Mouse (Mus musculus) intestine, embryonic 16.5 days (tissue): ENCODE measurements around the gene Net1. TPM values are rescaled to one million over a fixed set of nuclear protein-coding genes. Genes with fewer than 3 reads are reported as not detected.
"Not testable (repeated sequence)": the region's sequence is repeated elsewhere in the genome, so short reads cannot be mapped to it uniquely, and the experiment has no call there.

Source experiments
- ATAC-seq: fragments of 200-750 bp; cut with Nextera tagmentation; 2 replicates; pipeline ENCODE4 v1.8.0; 2017; ENCODE audit warnings: moderate TSS enrichment, moderate library complexity
- H3K27ac ChIP-seq: fragments of 300-500 bp; sonication (generic); 2 replicates; pipeline ENCODE4 v1.5.1; 2014; ENCODE audit warnings: mild to moderate bottlenecking, low read length
- H3K27me3 ChIP-seq: fragments of 300-500 bp; sonication (generic); replicated peaks from 2 replicates; pipeline ENCODE4 v1.6.1; 2014; ENCODE audit warnings: low read length, control low read depth, mixed read lengths; ENCODE audit not compliant: control insufficient read depth, insufficient read depth
- H3K36me3 ChIP-seq: fragments of 300-500 bp; sonication (generic); 2 replicates; pipeline ENCODE4 v1.6.1; 2014; ENCODE audit warnings: low read length, control low read depth; ENCODE audit not compliant: control insufficient read depth, insufficient read depth
- H3K4me1 ChIP-seq: fragments of 300-500 bp; sonication (generic); 2 replicates; pipeline ENCODE4 v1.6.1; 2014; ENCODE audit warnings: low read length, control low read depth, mixed read lengths; ENCODE audit not compliant: control insufficient read depth, insufficient read depth
- H3K4me2 ChIP-seq: fragments of 300-500 bp; sonication (generic); 2 replicates; pipeline ENCODE4 v1.6.1; 2014; ENCODE audit warnings: low read depth, low read length, control low read depth
- H3K4me3 ChIP-seq: fragments of 300-500 bp; sonication (generic); 2 replicates; pipeline ENCODE4 v1.5.1; 2014; ENCODE audit warnings: mild to moderate bottlenecking, low read length
- H3K9ac ChIP-seq: fragments of 300-500 bp; sonication (generic); 2 replicates; pipeline ENCODE4 v1.6.1; 2014; ENCODE audit warnings: low read depth, low read length
- H3K9me3 ChIP-seq: fragments of 300-500 bp; sonication (generic); 2 replicates; pipeline ENCODE4 v1.6.1; 2016; ENCODE audit warnings: low read length, control low read depth; ENCODE audit not compliant: control insufficient read depth
- WGBS: fragments of 180-500 bp; shearing (Covaris S2); extraction: QIAGEN DNeasy Blood & Tissue Kit; methylation state at CpG from one replicate; pipeline ENCODE4 v1.1.7; 2014; 5-methylcytosine and 5-hydroxymethylcytosine counted together
- polyA plus RNA-seq: library from polyadenylated mRNA; unstranded; fragments of >200 nt; fragmentation: Nextera tagmentation; extraction: Ambion mirVana; gene quantifications from 2 replicates; pipeline ENCODE4 v1.2.1, GENCODE M21; 2015

The Net1 gene
- polyA plus RNA-seq, 1 experiment from 2014 or later, result 146 TPM

DNA sequence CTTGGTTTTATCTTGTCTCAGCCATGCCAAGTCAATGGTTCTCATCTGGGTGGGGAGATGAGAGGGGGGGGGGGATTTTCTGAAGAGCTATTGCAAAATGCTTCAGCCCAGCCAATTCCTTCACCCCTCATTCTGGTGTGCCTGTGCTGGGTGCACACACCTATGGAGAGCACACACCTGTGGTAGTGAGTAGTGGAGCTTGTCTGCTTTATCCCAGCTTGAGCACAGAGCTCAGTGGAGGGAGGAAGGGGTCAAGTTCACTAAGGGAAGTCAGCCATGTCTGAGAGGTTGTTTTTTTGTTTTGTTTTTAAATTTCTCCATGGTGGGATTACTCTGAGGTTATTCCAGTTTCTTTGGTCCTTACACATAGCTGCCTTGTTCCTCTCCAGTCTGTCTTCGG, 61.8 kb downstream of the Net1 start:
- Histone ChIP-seq H3K4me2 (no peak overlapping the region), H3K27me3 (no peaks in the 10 kb centered on the region), H3K27ac (no peak overlapping the region), H3K9ac (no peak overlapping the region), H3K4me3 (no peak overlapping the region), H3K36me3 (no peaks in the 10 kb centered on the region), H3K9me3 (no peaks in the 10 kb centered on the region), H3K4me1 (no peaks in the 10 kb centered on the region)
- WGBS, result 71% methylated on average over 1 of the region's 1 CpGs
- no peak for ATAC-seq

DNA sequence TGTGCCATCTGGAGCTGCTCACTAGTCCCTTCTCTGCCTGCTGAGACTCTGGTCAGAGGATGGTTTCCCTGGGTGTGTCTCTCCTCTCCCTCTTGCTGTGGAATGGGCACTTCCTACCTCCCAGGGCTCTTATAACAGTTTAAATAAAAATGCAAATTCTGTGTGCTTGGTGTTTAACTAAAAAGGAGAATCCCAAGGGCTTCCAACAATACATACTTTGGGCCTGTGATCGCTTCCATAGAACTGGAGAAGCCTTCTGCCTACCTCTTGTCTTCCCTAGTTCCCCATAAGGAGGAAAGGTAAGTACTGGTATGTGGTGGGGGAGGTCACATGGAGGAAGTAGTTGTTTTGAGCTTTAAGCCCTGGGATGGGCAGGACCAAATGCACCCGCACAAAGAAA, 63.2 kb downstream of the Net1 start:
- no peaks in the 10 kb centered on the region for H3K36me3 ChIP-seq
- no peaks in the 10 kb centered on the region for H3K9me3 ChIP-seq
- ATAC-seq, result no peak
- H3K27me3 ChIP-seq, result no peaks in the 10 kb centered on the region
- no peak overlapping the region for H3K4me2 ChIP-seq
- 86% methylated on average over 2 of the region's 2 CpGs for WGBS
- no peak overlapping the region for H3K9ac ChIP-seq
- no peak overlapping the region for H3K4me3 ChIP-seq
- no peaks in the 10 kb centered on the region for H3K4me1 ChIP-seq
- H3K27ac ChIP-seq, result no peak overlapping the region

DNA sequence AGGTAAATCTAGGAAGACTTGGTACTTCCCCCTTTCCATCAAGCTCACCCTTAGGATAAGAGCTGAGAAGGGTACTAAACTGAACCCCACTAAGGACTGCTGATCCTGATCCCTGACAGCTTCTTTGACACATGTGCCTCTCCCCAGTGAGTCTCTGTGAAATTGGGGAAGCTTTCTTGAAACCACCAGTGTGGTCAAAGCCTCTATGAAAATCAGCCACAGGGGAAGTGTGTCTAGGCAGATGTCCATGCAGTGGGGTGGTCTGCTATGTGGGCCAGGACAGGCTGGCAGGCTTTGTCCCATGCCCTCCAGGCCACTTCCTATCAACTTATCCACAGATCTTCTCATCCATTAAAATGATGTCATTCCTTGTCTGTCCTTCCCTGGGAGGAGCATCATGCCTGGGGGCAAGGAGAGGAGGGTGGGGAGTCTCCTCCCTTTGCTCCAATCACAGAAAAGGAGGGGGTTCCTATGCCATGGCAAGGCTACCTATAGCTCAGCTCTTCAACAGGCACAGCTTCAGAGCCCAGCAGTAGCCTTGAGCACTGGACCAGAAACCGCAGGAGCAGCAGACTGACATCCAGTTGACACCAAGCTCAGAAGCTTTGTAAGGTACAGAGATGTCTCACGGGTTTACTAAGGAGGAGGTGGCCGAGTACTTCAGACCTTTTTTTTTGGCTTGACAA, 64.2 kb downstream of the Net1 start, which contains the start of gene Calm5:
Gene Calm5 (plus strand): TSS at position 526 of the 686 bp plus-strand sequence.
- not testable (repeated sequence) for H3K36me3 ChIP-seq, H3K4me2 ChIP-seq, ATAC-seq, H3K27ac ChIP-seq, H3K4me3 ChIP-seq, H3K9ac ChIP-seq, H3K4me1 ChIP-seq, H3K9me3 ChIP-seq, H3K27me3 ChIP-seq
- WGBS, result 78% methylated on average over 3 of the region's 3 CpGs

DNA sequence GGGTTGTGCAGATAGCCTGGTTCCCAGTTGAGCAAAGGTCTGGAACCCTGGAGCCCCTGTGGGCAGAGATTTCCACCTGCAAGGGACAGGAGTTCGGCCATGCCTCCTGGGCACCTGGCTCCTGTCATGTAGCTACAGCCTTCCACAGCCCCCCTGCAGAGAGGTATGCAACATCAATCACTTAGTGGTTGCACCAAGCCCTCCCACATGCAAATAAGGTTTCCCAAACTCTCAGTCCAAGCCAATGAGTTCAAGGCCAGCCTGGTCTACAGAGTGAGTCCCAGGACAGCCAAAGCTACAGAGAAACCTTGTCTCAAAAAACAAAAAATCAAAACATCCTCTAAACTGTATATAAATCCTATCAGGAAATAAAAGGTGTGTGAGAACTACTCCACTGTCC, 67.7 kb downstream of the Net1 start:
- H3K27me3 ChIP-seq, result no peaks in the 10 kb centered on the region
- H3K36me3 ChIP-seq, result no peaks in the 10 kb centered on the region
- H3K4me3 ChIP-seq, result no peak overlapping the region
- ATAC-seq, result no peak
- H3K4me2 ChIP-seq, result no peak overlapping the region
- WGBS, result 70% methylated on average over 1 of the region's 1 CpGs
- no peak overlapping the region for H3K9ac ChIP-seq
- no peaks in the 10 kb centered on the region for H3K9me3 ChIP-seq
- H3K4me1 ChIP-seq, result no peaks in the 10 kb centered on the region
- H3K27ac ChIP-seq, result no peak overlapping the region

DNA sequence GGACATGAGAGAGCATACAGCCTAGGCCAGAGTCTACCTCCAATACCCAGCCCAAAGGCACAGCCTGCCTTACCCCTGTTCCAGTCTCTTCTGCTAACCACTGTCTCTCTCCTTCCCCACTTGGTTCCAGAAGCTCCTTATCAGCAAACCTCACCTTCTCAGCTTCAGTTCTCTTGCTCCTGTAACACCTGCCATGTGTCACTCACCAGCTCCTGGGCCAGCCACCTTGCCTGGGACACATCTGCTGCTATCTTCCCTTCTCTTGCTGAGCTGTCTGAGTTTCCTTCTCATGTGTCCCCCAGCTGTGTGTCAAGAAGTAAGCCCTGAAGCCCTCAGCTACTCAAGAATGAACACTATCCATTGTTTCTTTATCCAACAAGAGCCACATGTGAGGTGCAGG, 77.4 kb downstream of the Net1 start:
- H3K4me2 ChIP-seq, H3K4me3 ChIP-seq, H3K9ac ChIP-seq, H3K36me3 ChIP-seq, H3K27me3 ChIP-seq, H3K4me1 ChIP-seq, ATAC-seq, H3K27ac ChIP-seq, H3K9me3 ChIP-seq: not testable (repeated sequence)

DNA sequence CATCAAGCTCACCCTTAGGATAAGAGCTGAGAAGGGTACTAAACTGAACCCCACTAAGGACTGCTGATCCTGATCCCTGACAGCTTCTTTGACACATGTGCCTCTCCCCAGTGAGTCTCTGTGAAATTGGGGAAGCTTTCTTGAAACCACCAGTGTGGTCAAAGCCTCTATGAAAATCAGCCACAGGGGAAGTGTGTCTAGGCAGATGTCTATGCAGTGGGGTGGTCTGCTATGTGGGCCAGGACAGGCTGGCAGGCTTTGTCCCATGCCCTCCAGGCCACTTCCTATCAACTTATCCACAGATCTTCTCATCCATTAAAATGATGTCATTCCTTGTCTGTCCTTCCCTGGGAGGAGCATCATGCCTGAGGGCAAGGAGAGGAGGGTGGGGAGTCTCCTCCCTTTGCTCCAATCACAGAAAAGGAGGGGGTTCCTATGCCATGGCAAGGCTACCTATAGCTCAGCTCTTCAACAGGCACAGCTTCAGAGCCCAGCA, 80.7 kb downstream of the Net1 start, which contains the start of gene Calm4:
Gene Calm4 (plus strand): TSS at position 446 of the 496 bp plus-strand sequence.
- not testable (repeated sequence) for H3K27ac ChIP-seq, ATAC-seq, H3K9me3 ChIP-seq, H3K36me3 ChIP-seq, H3K4me3 ChIP-seq, H3K4me2 ChIP-seq, H3K9ac ChIP-seq, H3K27me3 ChIP-seq, H3K4me1 ChIP-seq

DNA sequence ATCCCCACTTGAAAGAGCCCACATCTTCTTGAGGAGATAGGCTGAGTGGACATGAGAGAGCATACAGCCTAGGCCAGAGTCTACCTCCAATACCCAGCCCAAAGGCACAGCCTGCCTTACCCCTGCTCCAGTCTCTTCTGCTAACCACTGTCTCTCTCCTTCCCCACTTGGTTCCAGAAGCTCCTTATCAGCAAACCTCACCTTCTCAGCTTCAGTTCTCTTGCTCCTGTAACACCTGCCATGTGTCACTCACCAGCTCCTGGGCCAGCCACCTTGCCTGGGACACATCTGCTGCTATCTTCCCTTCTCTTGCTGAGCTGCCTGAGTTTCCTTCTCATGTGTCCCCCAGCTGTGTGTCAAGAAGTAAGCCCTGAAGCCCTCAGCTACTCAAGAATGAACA, 84.4 kb downstream of the Net1 start:
- not testable (repeated sequence) for ATAC-seq, H3K27me3 ChIP-seq, H3K4me1 ChIP-seq, H3K9ac ChIP-seq, H3K9me3 ChIP-seq, H3K36me3 ChIP-seq, H3K27ac ChIP-seq, H3K4me3 ChIP-seq, H3K4me2 ChIP-seq

GRCm38 (mm10) chr13:3832450-3832849, 85.6 kb downstream of the Net1 start:
- Histone ChIP-seq H3K9ac (no peak overlapping the region), H3K27ac (no peak overlapping the region), H3K36me3 (no peaks in the 10 kb centered on the region), H3K4me2 (no peak overlapping the region), H3K4me1 (no peaks in the 10 kb centered on the region), H3K9me3 (no peaks in the 10 kb centered on the region), H3K4me3 (no peak overlapping the region), H3K27me3 (no peaks in the 10 kb centered on the region)
- WGBS, result 38% methylated on average over 2 of the region's 2 CpGs
- no peak for ATAC-seq
